Mouse (Mus musculus) ovary, adult 10 weeks (tissue): Measurements from ENCODE around the gene Upk3b. TPM values are rescaled to one million over a fixed set of nuclear protein-coding genes. Genes with fewer than 3 reads are reported as not detected.

Source experiments
- polyA plus RNA-seq: library from polyadenylated mRNA; stranded (reverse); fragments of 350-450 nt; fragmentation: Illumina TruSeq; extraction: RNeasy Lipid Tissue Mini Kit (QIAGEN cat#74804); gene quantifications from one replicate; pipeline ENCODE4 v1.2.3, GENCODE M21; 2014

Upk3b gene
- 6.8 TPM for polyA plus RNA-seq

DNA sequence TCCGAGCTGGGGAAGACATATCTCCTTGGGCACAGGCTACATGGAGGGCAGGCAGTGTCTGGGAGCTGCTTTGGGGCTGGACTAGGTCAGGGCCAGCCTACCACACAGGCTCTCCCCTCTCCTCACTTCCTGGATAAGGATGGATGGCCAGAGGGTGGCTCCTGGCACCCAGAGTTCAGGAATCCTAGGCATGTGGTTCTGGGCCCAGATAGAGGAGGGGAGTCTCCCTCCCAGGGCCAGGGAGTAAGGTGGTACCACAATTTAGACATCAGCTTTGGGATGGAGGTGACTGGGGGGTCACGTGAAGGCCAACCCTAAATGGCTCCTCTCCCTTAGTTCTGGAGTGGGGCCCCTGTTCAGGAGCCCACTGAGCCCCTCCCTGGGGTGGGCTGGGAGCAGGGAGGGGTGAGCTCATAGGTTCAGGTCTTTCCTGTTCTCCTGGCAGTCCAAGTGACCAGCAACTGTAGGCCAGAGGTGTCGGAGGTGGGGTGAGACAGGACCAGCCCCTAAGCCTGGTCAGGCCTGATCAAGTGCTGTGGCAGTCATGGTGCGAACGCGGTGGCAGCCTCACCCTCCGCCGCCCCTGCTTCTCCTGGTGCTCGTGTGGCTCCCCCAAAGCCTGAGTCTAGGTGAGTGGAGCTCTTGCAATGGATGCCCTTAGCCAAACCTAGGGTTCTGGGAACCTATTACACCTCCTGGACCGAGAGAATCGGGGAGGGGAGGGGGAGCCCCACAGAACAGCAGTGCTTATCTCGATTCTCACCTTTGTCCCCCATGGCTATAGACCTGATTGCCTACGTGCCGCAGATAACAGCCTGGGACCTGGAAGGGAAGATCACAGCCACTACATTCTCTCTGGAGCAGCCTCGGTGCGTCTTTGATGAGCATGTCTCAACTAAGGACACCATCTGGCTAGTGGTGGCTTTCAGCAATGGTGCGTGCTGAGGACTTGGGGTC, at the start of gene Upk3b:
Upk3b (plus strand) TSS at position 239 of the 957 bp plus-strand sequence.

GRCm38 (mm10) chr5:135994725-135995687, 43.3 kb upstream of the Upk3b start, which contains the start of gene Dtx2:
Gene Dtx2, plus strand, starts transcription at chr5:135994800.

DNA sequence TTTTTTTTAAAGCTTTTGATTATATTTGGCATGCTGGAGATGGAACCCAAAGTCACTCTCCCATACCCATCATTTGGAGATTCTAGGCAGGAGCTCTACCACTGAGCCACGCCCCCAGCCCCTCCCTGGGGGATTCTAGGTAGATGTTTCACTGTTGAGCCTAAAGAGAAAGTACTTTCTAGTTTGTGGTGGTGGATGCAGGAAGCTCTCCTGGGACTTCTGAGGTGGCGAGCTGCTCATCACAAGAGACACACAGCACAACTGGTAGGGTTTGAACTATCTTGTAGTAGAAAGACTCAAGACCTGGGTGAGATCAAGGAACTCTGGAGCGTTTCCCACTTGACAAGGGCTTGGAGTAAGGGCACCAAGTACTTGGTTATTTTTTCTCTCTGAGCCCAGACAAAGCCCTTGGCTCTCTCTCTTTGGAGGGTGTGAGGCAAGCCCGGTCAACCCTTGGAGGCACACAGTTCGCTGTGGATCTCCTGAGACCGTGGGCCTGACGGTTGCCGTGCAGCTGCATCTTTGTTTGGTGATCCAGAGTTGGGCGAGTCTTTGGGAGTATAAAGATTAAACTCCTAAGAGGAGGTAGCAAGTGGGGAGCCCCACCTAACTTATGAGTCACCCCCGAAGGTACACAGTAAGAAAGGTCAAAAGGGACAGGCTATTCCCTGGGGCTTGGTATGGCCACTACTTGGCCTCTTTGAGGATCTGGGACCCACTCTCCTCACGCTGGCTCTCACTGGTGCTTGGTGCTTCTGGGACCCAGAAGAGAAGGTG, 16.2 kb downstream of the Upk3b start, which contains the start of gene Upk3bl:
Upk3bl (plus strand) TSS at position 192 of the 777 bp plus-strand sequence.

GRCm38 (mm10) chr5:136083669-136084107, 45.4 kb downstream of the Upk3b start, which contains the start of gene Rasa4:
Gene Rasa4, plus strand, starts transcription at chr5:136083916.

Other genes starting within 250 kb of the Upk3b start
- not detected for gene Srrm3, start 231.6 kb upstream of the Upk3b start, polyA plus RNA-seq
- 0.57 TPM for gene Hspb1, start 150.6 kb upstream of the Upk3b start, polyA plus RNA-seq
- gene Ywhag, start 103.9 kb upstream of the Upk3b start, polyA plus RNA-seq, result 149 TPM
- 2.1 TPM for gene Ssc4d, start 64.0 kb upstream of the Upk3b start, polyA plus RNA-seq
- 2.6 TPM for gene Zp3, start 58.4 kb upstream of the Upk3b start, polyA plus RNA-seq
- gene Dtx2, start 43.7 kb upstream of the Upk3b start, polyA plus RNA-seq, result 1.2 TPM
- gene Upk3bl, start 16.0 kb downstream of the Upk3b start, polyA plus RNA-seq, result not detected
- 0.86 TPM for gene Rasa4, start 45.4 kb downstream of the Upk3b start, polyA plus RNA-seq
- 4.1 TPM for gene Polr2j, start 78.1 kb downstream of the Upk3b start, polyA plus RNA-seq
- 0.57 TPM for gene Lrwd1, start 97.6 kb downstream of the Upk3b start, polyA plus RNA-seq
- gene Alkbh4, start 97.7 kb downstream of the Upk3b start, polyA plus RNA-seq, result 1.3 TPM
- gene Orai2, start 132.2 kb downstream of the Upk3b start, polyA plus RNA-seq, result 1.1 TPM
- 39.9 TPM for gene Prkrip1, start 160.5 kb downstream of the Upk3b start, polyA plus RNA-seq
- gene Sh2b2, start 208.1 kb downstream of the Upk3b start, polyA plus RNA-seq, result not detected